Mouse (Mus musculus) small intestine, adult 2 months (tissue): Measurements from ENCODE around the gene Nav2.

ENCODE experiments used
- CTCF ChIP-seq: fragments of 200-500 bp; IDR thresholded peaks from 2 replicates; pipeline ENCODE4 v1.5.1; 2012; ENCODE audit warnings: low read depth, mild to moderate bottlenecking, control low read depth, inconsistent platforms, low read length, moderate library complexity, mixed read lengths; ENCODE audit not compliant: insufficient replicate concordance, insufficient read length; ENCODE audit errors: extremely low read depth
- POLR2A ChIP-seq: fragments of 200-500 bp; IDR thresholded peaks from 2 replicates; pipeline ENCODE4 v1.6.1; 2012; ENCODE audit warnings: low read depth, mild to moderate bottlenecking, control low read depth, inconsistent platforms, low read length, moderate library complexity

- TF ChIP-seq POLR2A (no peak), CTCF (no peak)
Observed at GRCm38 (mm10) chr7:49521976-49522375, 613.5 kb downstream of the Nav2 start.
